Mouse (Mus musculus) liver, postnatal 0 days (tissue): ENCODE data around the gene Rgs14. TPM values are rescaled to one million over a fixed set of nuclear protein-coding genes. Genes with fewer than 3 reads are reported as not detected.

Source experiments
- ATAC-seq: fragments of 200-750 bp; cut with Nextera tagmentation; 2 replicates; pipeline ENCODE4 v1.8.0; 2017; ENCODE audit warnings: mild to moderate bottlenecking, moderate library complexity
- DNase-seq: peaks from one replicate; pipeline ENCODE4 v3.0.0-alpha.2; 2016
- H3K27ac ChIP-seq: fragments of 300-500 bp; sonication (generic); 2 replicates; pipeline ENCODE4 v1.5.1; 2014; ENCODE audit warnings: antibody characterized with exemption, moderate library complexity, mild to moderate bottlenecking, low read depth
- H3K27me3 ChIP-seq: fragments of 300-500 bp; sonication (generic); 2 replicates; pipeline ENCODE4 v1.6.1; 2014; ENCODE audit warnings: low read length, control low read depth, mixed read lengths; ENCODE audit not compliant: insufficient read depth
- H3K36me3 ChIP-seq: fragments of 300-500 bp; sonication (generic); replicated peaks from 2 replicates; pipeline ENCODE4 v1.6.1; 2014; ENCODE audit warnings: mild to moderate bottlenecking, control low read depth, low read length, moderate library complexity, mixed read lengths; ENCODE audit not compliant: insufficient read depth
- H3K4me1 ChIP-seq: fragments of 300-500 bp; sonication (generic); 2 replicates; pipeline ENCODE4 v1.6.1; 2014; ENCODE audit warnings: antibody characterized with exemption, mild to moderate bottlenecking, control low read depth; ENCODE audit not compliant: insufficient read depth
- H3K4me2 ChIP-seq: fragments of 300-500 bp; sonication (generic); 2 replicates; pipeline ENCODE4 v1.6.1; 2014; ENCODE audit warnings: low read depth, mild to moderate bottlenecking, low read length, moderate library complexity, mixed read lengths
- H3K4me3 ChIP-seq: fragments of 300-500 bp; sonication (generic); 2 replicates; pipeline ENCODE4 v1.5.1; 2014; ENCODE audit warnings: low read depth, low read length
- H3K9ac ChIP-seq: fragments of 300-500 bp; sonication (generic); replicated peaks from 2 replicates; pipeline ENCODE4 v1.6.1; 2014; ENCODE audit warnings: mild to moderate bottlenecking, moderate library complexity
- H3K9me3 ChIP-seq: fragments of 300-500 bp; sonication (generic); 2 replicates; pipeline ENCODE4 v1.6.1; 2016; ENCODE audit warnings: mild to moderate bottlenecking, control low read depth, low read length, mixed read lengths
- CTCF ChIP-seq: sonication (generic); IDR thresholded peaks from 2 replicates; pipeline ENCODE4 v1.5.1; 2016; ENCODE audit warnings: antibody characterized with exemption, low read depth
- EP300 ChIP-seq: IDR thresholded peaks from 2 replicates; pipeline ENCODE4 v1.6.1; 2016; ENCODE audit warnings: antibody characterized with exemption, low read depth, mild to moderate bottlenecking
- WGBS: fragments of 180-500 bp; shearing (Covaris S2); extraction: QIAGEN DNeasy Blood & Tissue Kit; methylation state at CpG from one replicate; pipeline ENCODE4 v1.1.7; 2014; ENCODE audit not compliant: insufficient replicate concordance; 5-methylcytosine and 5-hydroxymethylcytosine counted together
- polyA plus RNA-seq: library from polyadenylated mRNA; unstranded; fragments of >200 nt; fragmentation: Nextera tagmentation; extraction: Ambion mirVana; gene quantifications from 2 replicates; pipeline ENCODE4 v1.2.1, GENCODE M21; 2015

Rgs14 gene
- polyA plus RNA-seq, 1 experiment from 2014 or later = 3.1 TPM

- WGBS = 15% methylated on average over 41 of the region's 41 CpGs
- Histone ChIP-seq H3K4me1 (peaks cover 7% of the 10 kb centered on the region), H3K27me3 (peaks cover 33% of the 10 kb centered on the region), H3K36me3 (no peaks in the 10 kb centered on the region), H3K4me3 (no peak within 1 kb of the TSS), H3K4me2 (no peak within 1 kb of the TSS; the same call in 1 of the 2 replicates), H3K9me3 (no peaks in the 10 kb centered on the region), H3K9ac (no peak within 1 kb of the TSS), H3K27ac (no peak within 1 kb of the TSS)
- DNase-seq = peak; percentile 68
- TF ChIP-seq CTCF (no peak), EP300 (no peak)
- ATAC-seq = 0 out of 2 replicates have a peak, but pooled peaks have one; percentile 19
Measured at GRCm38 (mm10) chr13:55414743-55415380, 45.3 kb downstream of the Rgs14 start, which contains the start of gene Pfn3. TSS of gene Pfn3 (minus strand) at chr13:55415232.

GRCm38 (mm10) chr13:55418004-55418403 lies 48.5 kb downstream of the Rgs14 start:
- H3K9ac ChIP-seq = no peak overlapping the region
- WGBS = 8% methylated on average over 12 of the region's 12 CpGs
- H3K4me2 ChIP-seq = no peak overlapping the region
- ATAC-seq (peak; percentile 80), DNase-seq (peak; percentile 91)
- no peak overlapping the region for H3K4me3 ChIP-seq
- no peaks in the 10 kb centered on the region for H3K9me3 ChIP-seq
- H3K27me3 ChIP-seq = peaks cover 42% of the 10 kb centered on the region
- H3K27ac ChIP-seq = no peak overlapping the region
- peaks cover 15% of the 10 kb centered on the region for H3K4me1 ChIP-seq
- H3K36me3 ChIP-seq = peaks cover 4% of the 10 kb centered on the region; the same call in 1 of the 2 replicates
- TF ChIP-seq EP300 (no peak), CTCF (peak; percentile 93)

GRCm38 (mm10) chr13:55419142-55419541 lies 49.6 kb downstream of the Rgs14 start:
- 68% methylated on average over 5 of the region's 5 CpGs for WGBS

DNA sequence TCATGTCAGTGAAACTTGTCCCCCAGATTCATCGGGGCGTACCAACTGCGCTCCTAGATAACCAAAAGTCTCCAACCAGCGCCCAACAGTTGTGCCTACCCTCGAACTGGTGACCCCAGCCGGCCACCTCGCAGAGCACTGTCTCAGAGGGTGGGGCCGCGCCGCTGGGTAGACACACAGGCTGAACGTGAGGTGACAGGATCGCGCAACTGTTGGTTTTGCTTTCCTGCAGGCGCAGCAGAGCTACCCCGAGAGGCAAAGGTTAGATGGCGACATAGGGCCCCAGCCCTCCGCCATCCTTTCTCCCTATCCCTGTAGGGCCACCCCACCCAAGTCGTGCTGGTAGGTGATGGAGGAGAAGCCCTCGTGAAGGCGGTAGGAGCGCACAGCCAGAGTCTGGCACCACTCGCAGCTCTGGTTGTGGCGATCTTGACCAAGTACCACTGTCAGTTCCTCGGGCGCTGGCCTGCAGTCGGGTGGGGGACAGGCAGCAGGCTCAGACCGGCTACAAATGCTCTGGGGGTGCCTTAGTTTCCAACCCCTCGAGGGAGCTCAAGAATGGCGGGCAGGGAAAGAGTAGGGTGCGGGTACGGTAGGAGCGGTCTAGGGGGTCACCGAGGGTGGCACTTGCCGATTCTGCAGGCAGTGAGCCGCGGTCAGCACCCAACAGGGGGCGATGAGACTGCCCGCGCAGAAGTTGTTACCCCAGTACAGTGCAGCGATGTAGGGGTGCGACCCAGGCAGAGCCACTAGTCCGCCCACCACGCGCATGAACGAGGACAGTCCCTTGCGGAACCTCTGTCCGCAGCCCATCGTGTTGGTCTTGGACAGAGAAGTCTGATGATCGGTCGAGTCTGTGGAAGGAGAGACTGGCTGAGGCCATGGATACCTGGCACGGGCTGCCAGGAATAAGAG lies 50.7 kb downstream of the Rgs14 start:
- peak; percentile 55 for ATAC-seq
- H3K4me3 ChIP-seq = no peak overlapping the region
- peaks cover 4% of the 10 kb centered on the region; the same call in 1 of the 2 replicates for H3K36me3 ChIP-seq
- TF ChIP-seq CTCF = no peak
- TF ChIP-seq EP300 = no peak
- DNase-seq = peak; percentile 49
- no peak overlapping the region for H3K27ac ChIP-seq
- peak overlapping the region; percentile 48 for H3K4me2 ChIP-seq
- no peak overlapping the region for H3K9ac ChIP-seq
- H3K9me3 ChIP-seq = no peaks in the 10 kb centered on the region
- WGBS = 24% methylated on average over 51 of the region's 51 CpGs
- peaks cover 15% of the 10 kb centered on the region for H3K4me1 ChIP-seq
- H3K27me3 ChIP-seq = peaks cover 32% of the 10 kb centered on the region

More at GRCm38 (mm10) chr13:55419142-55419541, 49.6 kb downstream of the Rgs14 start:
- H3K4me1 ChIP-seq = peaks cover 15% of the 10 kb centered on the region
- H3K4me3 ChIP-seq = no peak overlapping the region
- no peaks in the 10 kb centered on the region for H3K9me3 ChIP-seq
- H3K27ac ChIP-seq = no peak overlapping the region
- no peak overlapping the region for H3K4me2 ChIP-seq
- no peak for TF ChIP-seq CTCF
- TF ChIP-seq EP300 = no peak
- peaks cover 41% of the 10 kb centered on the region for H3K27me3 ChIP-seq
- no peak overlapping the region for H3K9ac ChIP-seq
- H3K36me3 ChIP-seq = peaks cover 4% of the 10 kb centered on the region; the same call in 1 of the 2 replicates
- ATAC-seq = no peak
- DNase-seq = no peak

DNA sequence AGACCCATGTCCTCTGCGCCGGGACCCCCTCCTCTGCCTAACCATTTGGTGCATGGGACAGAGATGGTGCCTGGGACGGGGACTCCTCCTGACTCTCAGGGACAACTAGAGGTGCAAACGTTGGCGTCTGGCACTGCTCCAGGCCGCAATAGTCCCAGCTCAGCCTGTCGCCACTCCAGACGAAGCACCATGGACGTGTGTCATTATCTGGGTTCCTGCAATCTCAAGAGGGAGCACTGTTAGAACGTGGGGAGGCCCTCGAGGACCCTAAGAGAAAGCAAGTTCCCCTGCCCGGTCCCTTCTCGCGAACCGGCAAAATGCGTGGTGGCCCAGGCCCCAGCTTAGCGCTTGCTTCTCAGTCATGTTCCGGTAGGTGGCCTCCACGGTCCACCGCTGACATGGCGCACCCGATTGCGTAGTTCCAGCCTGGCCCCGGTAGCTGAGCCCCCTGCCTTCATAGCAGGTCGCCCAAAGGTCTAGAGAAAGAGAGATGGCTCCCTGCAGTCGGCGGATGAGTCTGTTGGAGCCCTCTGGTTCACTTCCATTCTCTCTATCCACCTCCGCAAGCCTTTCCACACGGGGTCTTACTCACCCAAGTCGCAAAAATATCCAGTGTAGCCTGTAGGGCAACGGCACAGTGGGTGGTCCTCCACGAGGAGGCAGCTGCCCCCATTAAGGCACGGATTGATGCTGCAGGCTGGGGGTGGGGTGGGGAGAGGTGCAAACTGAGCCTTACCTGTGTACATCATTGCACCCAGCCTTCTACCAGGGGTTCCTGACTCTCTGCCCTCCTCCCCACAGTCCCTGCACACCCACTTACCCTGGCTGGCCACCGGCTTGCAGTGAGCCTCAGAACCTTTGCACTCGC lies 51.6 kb downstream of the Rgs14 start:
- Histone ChIP-seq H3K36me3 (peaks cover 4% of the 10 kb centered on the region; the same call in 1 of the 2 replicates), H3K9ac (no peak overlapping the region), H3K4me3 (0 out of 2 replicates have a peak overlapping the region, but pooled peaks have one; percentile 4), H3K9me3 (no peaks in the 10 kb centered on the region), H3K27ac (no peak overlapping the region), H3K4me1 (peaks cover 15% of the 10 kb centered on the region), H3K27me3 (peaks cover 32% of the 10 kb centered on the region), H3K4me2 (peak overlapping the region; percentile 48)
- 24% methylated on average over 35 of the region's 35 CpGs for WGBS
- 0 out of 2 replicates have a peak, but pooled peaks have one; percentile 12 for ATAC-seq
- TF ChIP-seq EP300 (no peak), CTCF (peak; percentile 84)
- peak; percentile 71 for DNase-seq
